Mouse (Mus musculus): ENCODE measurements at regions not wholly inside any gene's neighbourhood (a gene's known extent, or its start where the extent isn't known, plus 50 kb on each side); places are given as distances from the start of the nearest gene placed in this dataset.

GRCm38 (mm10) chr10:97178468-97178867, 300.9 kb upstream of the Dcn start:
- Histone ChIP-seq H3K9me3 (ENCODE audit: control insufficient read depth, low read length) (no peaks in the 10 kb centered on the region), H3K36me3 (replicated peaks; ENCODE audit: control insufficient read depth, insufficient read depth, low read depth) (no peaks in the 10 kb centered on the region), H3K4me2 (ENCODE audit: low read depth) (no peak overlapping the region), H3K27me3 (ENCODE audit: control insufficient read depth, insufficient read depth, low read length) (no peaks in the 10 kb centered on the region), H3K9ac (replicated peaks) (no peak overlapping the region), H3K27ac (no peak overlapping the region), H3K4me1 (replicated peaks; ENCODE audit: control insufficient read depth in 2 of 2, insufficient read depth in 2 of 2, low read length in 1 of 2) (no peaks in the 10 kb centered on the region), H3K4me3 (ENCODE audit: insufficient read depth in 1 of 2, low read depth in 2 of 2, low read length in 2 of 2) (no peak overlapping the region)
- no peak for DNase-seq (ENCODE audit: low read depth in 3 of 3, low spot score in 3 of 3)
- ATAC-seq (ENCODE audit: insufficient read depth), result no peak
- WGBS (ENCODE audit: insufficient replicate concordance), result 63% methylated on average over 3 of the region's 3 CpGs
- TF ChIP-seq CTCF (IDR thresholded peaks at IDR 0.05; ENCODE audit: low read depth), result no peak
- no peak for TF ChIP-seq EP300 (IDR thresholded peaks at IDR 0.05; ENCODE audit: low read depth)

GRCm38 (mm10) chr10:97189696-97190095, 289.7 kb upstream of the Dcn start:
- no peak overlapping the region for H3K27ac ChIP-seq
- H3K27me3 ChIP-seq (ENCODE audit: control insufficient read depth, insufficient read depth, low read length), result no peaks in the 10 kb centered on the region
- no peak overlapping the region for H3K4me3 ChIP-seq (ENCODE audit: insufficient read depth in 1 of 2, low read depth in 2 of 2, low read length in 2 of 2)
- no peaks in the 10 kb centered on the region for H3K4me1 ChIP-seq (replicated peaks; ENCODE audit: control insufficient read depth in 2 of 2, insufficient read depth in 2 of 2, low read length in 1 of 2)
- no peak overlapping the region for H3K9ac ChIP-seq (replicated peaks)
- H3K9me3 ChIP-seq (ENCODE audit: control insufficient read depth, low read length), result no peaks in the 10 kb centered on the region
- ATAC-seq (ENCODE audit: insufficient read depth) (no peak), DNase-seq (ENCODE audit: low read depth in 3 of 3, low spot score in 3 of 3) (no peak)
- no peaks in the 10 kb centered on the region for H3K36me3 ChIP-seq (replicated peaks; ENCODE audit: control insufficient read depth, insufficient read depth, low read depth)
- H3K4me2 ChIP-seq (ENCODE audit: low read depth), result no peak overlapping the region
- TF ChIP-seq EP300 (IDR thresholded peaks at IDR 0.05; ENCODE audit: low read depth) (no peak), CTCF (IDR thresholded peaks at IDR 0.05; ENCODE audit: low read depth) (no peak)

- H3K27me3 ChIP-seq (ENCODE audit: control insufficient read depth, insufficient read depth, low read length), result no peaks in the 10 kb centered on the region
- H3K4me3 ChIP-seq (ENCODE audit: insufficient read depth in 1 of 2, low read depth in 2 of 2, low read length in 2 of 2), result no peak overlapping the region
- TF ChIP-seq CTCF (IDR thresholded peaks at IDR 0.05; ENCODE audit: low read depth), result no peak
- TF ChIP-seq EP300 (IDR thresholded peaks at IDR 0.05; ENCODE audit: low read depth), result no peak
- H3K9ac ChIP-seq (replicated peaks), result no peak overlapping the region
- no peak overlapping the region for H3K4me2 ChIP-seq (ENCODE audit: low read depth)
- H3K9me3 ChIP-seq (ENCODE audit: control insufficient read depth, low read length), result no peaks in the 10 kb centered on the region
- H3K36me3 ChIP-seq (replicated peaks; ENCODE audit: control insufficient read depth, insufficient read depth, low read depth), result no peaks in the 10 kb centered on the region
- DNase-seq (ENCODE audit: low read depth in 3 of 3, low spot score in 3 of 3) (no peak), ATAC-seq (ENCODE audit: insufficient read depth) (no peak)
- H3K4me1 ChIP-seq (replicated peaks; ENCODE audit: control insufficient read depth in 2 of 2, insufficient read depth in 2 of 2, low read length in 1 of 2), result no peaks in the 10 kb centered on the region
- H3K27ac ChIP-seq, result no peak overlapping the region
- WGBS (ENCODE audit: insufficient replicate concordance), result 72% methylated on average over 4 of the region's 4 CpGs
Measured at GRCm38 (mm10) chr10:97211238-97211695, 268.1 kb upstream of the Dcn start.

- no peak overlapping the region for H3K27ac ChIP-seq
Measured at GRCm38 (mm10) chr10:97211785-97212398, 267.5 kb upstream of the Dcn start.

GRCm38 (mm10) chr10:97219474-97219873, 259.9 kb upstream of the Dcn start:
- H3K4me1 ChIP-seq (replicated peaks; ENCODE audit: control insufficient read depth in 2 of 2, insufficient read depth in 2 of 2, low read length in 1 of 2), result no peaks in the 10 kb centered on the region
- no peak overlapping the region for H3K27ac ChIP-seq
- DNase-seq (ENCODE audit: low read depth in 3 of 3, low spot score in 3 of 3) (no peak), ATAC-seq (ENCODE audit: insufficient read depth) (no peak)
- no peak overlapping the region for H3K4me3 ChIP-seq (ENCODE audit: insufficient read depth in 1 of 2, low read depth in 2 of 2, low read length in 2 of 2)
- H3K9me3 ChIP-seq (ENCODE audit: control insufficient read depth, low read length), result no peaks in the 10 kb centered on the region
- whole genome bisulfite sequencing (ENCODE audit: insufficient replicate concordance), result 52% methylated on average over 3 of the region's 3 CpGs
- H3K27me3 ChIP-seq (ENCODE audit: control insufficient read depth, insufficient read depth, low read length), result no peaks in the 10 kb centered on the region
- no peak overlapping the region for H3K9ac ChIP-seq (replicated peaks)
- H3K4me2 ChIP-seq (ENCODE audit: low read depth), result no peak overlapping the region
- TF ChIP-seq CTCF (IDR thresholded peaks at IDR 0.05; ENCODE audit: low read depth), result no peak
- TF ChIP-seq EP300 (IDR thresholded peaks at IDR 0.05; ENCODE audit: low read depth), result no peak
- H3K36me3 ChIP-seq (replicated peaks; ENCODE audit: control insufficient read depth, insufficient read depth, low read depth), result no peaks in the 10 kb centered on the region

More at GRCm38 (mm10) chr10:97211785-97212398, 267.5 kb upstream of the Dcn start:
- TF ChIP-seq EP300 (IDR thresholded peaks at IDR 0.05; ENCODE audit: low read depth) (no peak), CTCF (IDR thresholded peaks at IDR 0.05; ENCODE audit: low read depth) (no peak)
- Histone ChIP-seq H3K9me3 (ENCODE audit: control insufficient read depth, low read length) (no peaks in the 10 kb centered on the region), H3K27me3 (ENCODE audit: control insufficient read depth, insufficient read depth, low read length) (no peaks in the 10 kb centered on the region), H3K36me3 (replicated peaks; ENCODE audit: control insufficient read depth, insufficient read depth, low read depth) (no peaks in the 10 kb centered on the region), H3K4me3 (ENCODE audit: insufficient read depth in 1 of 2, low read depth in 2 of 2, low read length in 2 of 2) (no peak overlapping the region), H3K4me2 (ENCODE audit: low read depth) (no peak overlapping the region), H3K4me1 (replicated peaks; ENCODE audit: control insufficient read depth in 2 of 2, insufficient read depth in 2 of 2, low read length in 1 of 2) (no peaks in the 10 kb centered on the region), H3K9ac (replicated peaks) (no peak overlapping the region)
- no peak for ATAC-seq (ENCODE audit: insufficient read depth)
- no peak for DNase-seq (ENCODE audit: low read depth in 3 of 3, low spot score in 3 of 3)
- 65% methylated on average over 7 of the region's 7 CpGs for WGBS (ENCODE audit: insufficient replicate concordance)

Data from liver, embryonic 14.5 days (tissue).